34 mouse cellular contexts compared by ENCODE assay signal in genomic region chr12:84068296-84068695, GRCm38 (mm10). TPM values are rescaled to one million over a fixed set of nuclear protein-coding genes. Genes with fewer than 3 reads are reported as not detected.
"Had no signal": no experiment of that assay in that cellular context is flagged by ENCODE, and none has a peak within 500 bp of the region (broad histone marks: within the 10 kb centered on the region; RNA-seq: fewer than 3 reads in every experiment).

No protein-coding gene starts in this region.

- H3K4me2 ChIP-seq: heart, embryonic 11.5 days; heart, embryonic 15.5 days; hindbrain, embryonic 12.5 days; hindbrain, embryonic 14.5 days; intestine, embryonic 15.5 days; limb, embryonic 13.5 days; limb, embryonic 15.5 days had no signal

- H3K27ac ChIP-seq: gastrocnemius, adult 2 months; heart, adult 2 months; heart, embryonic 13.5 days; heart, embryonic 15.5 days; hindbrain, embryonic 10.5 days; hindbrain, embryonic 12.5 days; hindbrain, embryonic 14.5 days; intestine, embryonic 15.5 days; left cerebral cortex, adult 2 months; limb, embryonic 13.5 days; limb, embryonic 15.5 days had no signal

- H3K9me3 ChIP-seq: heart, embryonic 15.5 days; hindbrain, embryonic 12.5 days; intestine, embryonic 15.5 days; limb, embryonic 13.5 days; limb, embryonic 15.5 days had no signal

- H3K36me3 ChIP-seq: heart, embryonic 13.5 days; heart, embryonic 15.5 days; hindbrain, embryonic 10.5 days; hindbrain, embryonic 12.5 days; intestine, embryonic 15.5 days; limb, embryonic 13.5 days; limb, embryonic 15.5 days had no signal

- ATAC-seq: hindbrain, embryonic 16.5 days; inflammation-experienced regulatory T-cells, adult 6 months had no signal

- H3K4me1 ChIP-seq: hindbrain, embryonic 12.5 days; intestine, embryonic 15.5 days had no signal

- DNase-seq: gastrocnemius, adult 2 months; gastrocnemius, postnatal 10 days; gastrocnemius, postnatal 25 days; heart, adult 2 months; heart, postnatal 14 days; heart, postnatal 36 days; kidney, adult 18-20 months; kidney, adult 8-10 months; kidney, postnatal 10 days; kidney, postnatal 25 days; kidney, postnatal 4 days had no signal

- H3K4me3 ChIP-seq: gastrocnemius, adult 2 months; heart, adult 2 months; heart, embryonic 15.5 days; hindbrain, embryonic 10.5 days; hindbrain, embryonic 12.5 days; left cerebral cortex, adult 2 months; limb, embryonic 15.5 days had no signal

- H3K9ac ChIP-seq: heart, embryonic 13.5 days; heart, embryonic 15.5 days; hindbrain, embryonic 12.5 days; hindbrain, embryonic 14.5 days; intestine, embryonic 15.5 days; limb, embryonic 13.5 days; limb, embryonic 15.5 days had no signal

RNA-seq across cellular contexts. Expression of gene Acot5, which starts 0.8 kb away (rescaled TPM):
- total RNA-seq: gastrocnemius, postnatal 25 days; granulocyte monocyte progenitor cell, adult 5-6 weeks; heart, adult 2 months; heart, postnatal 36 days; liver, adult 2 months had no signal
- polyA plus RNA-seq: heart, adult 2 months; heart, embryonic 11.5 days; heart, embryonic 13.5 days; heart, embryonic 15.5 days; heart, postnatal 0 days; hindbrain, embryonic 12.5 days; inflammation-experienced regulatory T-cells, adult 6 months; intestine, embryonic 15.5 days; kidney, embryonic 14.5 days; kidney, embryonic 16.5 days; limb, embryonic 11.5 days; limb, embryonic 13.5 days; limb, embryonic 15.5 days; liver, adult 2 months had no signal

RNA-seq across cellular contexts. Expression of gene Acot3, which starts 16.4 kb away (rescaled TPM):
- total RNA-seq: gastrocnemius, adult 2 months; gastrocnemius, postnatal 10 days; gastrocnemius, postnatal 25 days; gastrocnemius, postnatal 4 days; granulocyte monocyte progenitor cell, adult 5-6 weeks had no signal
- polyA plus RNA-seq: inflammation-experienced regulatory T-cells, adult 6 months; limb, embryonic 15.5 days had no signal

RNA-seq across cellular contexts. Expression of gene Gm49366, which starts 29.6 kb away (rescaled TPM):
- total RNA-seq: gastrocnemius, adult 2 months; gastrocnemius, postnatal 10 days; gastrocnemius, postnatal 25 days; gastrocnemius, postnatal 4 days; granulocyte monocyte progenitor cell, adult 5-6 weeks; heart, adult 2 months; heart, postnatal 14 days; layer of hippocampus, postnatal 25 days; left cerebral cortex, postnatal 14 days; left cerebral cortex, postnatal 36 days; liver, adult 2 months had no signal
- polyA plus RNA-seq: frontal cortex, adult 2 months; heart, adult 2 months; heart, embryonic 11.5 days; heart, embryonic 13.5 days; heart, embryonic 15.5 days; heart, postnatal 0 days; hindbrain, embryonic 10.5 days; hindbrain, embryonic 12.5 days; hindbrain, embryonic 14.5 days; hindbrain, embryonic 16.5 days; inflammation-experienced regulatory T-cells, adult 6 months; intestine, embryonic 15.5 days; kidney, embryonic 14.5 days; kidney, embryonic 16.5 days; limb, embryonic 11.5 days; limb, embryonic 13.5 days; limb, embryonic 15.5 days; liver, adult 2 months had no signal
